Mouse (Mus musculus) hindbrain, embryonic 13.5 days (tissue): Measurements from ENCODE around the gene Fau. TPM values are rescaled to one million over a fixed set of nuclear protein-coding genes. Genes with fewer than 3 reads are reported as not detected.
A peak's percentile ranks its signal among the peaks of the same experiment; 100 is the strongest.

ENCODE experiments used
- ATAC-seq: fragments of 200-750 bp; cut with Nextera tagmentation; 2 replicates; pipeline ENCODE4 v1.8.0; 2017; ENCODE audit warnings: moderate TSS enrichment; ENCODE audit not compliant: low FRiP score
- H3K27ac ChIP-seq: fragments of 300-500 bp; sonication (generic); 2 replicates; pipeline ENCODE4 v1.5.1; 2015; ENCODE audit warnings: inconsistent platforms, mild to moderate bottlenecking, moderate library complexity
- H3K27me3 ChIP-seq: fragments of 300-500 bp; sonication (generic); 2 replicates; pipeline ENCODE4 v1.6.1; 2015; ENCODE audit warnings: mild to moderate bottlenecking, inconsistent platforms
- H3K36me3 ChIP-seq: fragments of 300-500 bp; sonication (generic); 2 replicates; pipeline ENCODE4 v1.6.1; 2015; ENCODE audit warnings: mild to moderate bottlenecking, inconsistent platforms
- H3K4me1 ChIP-seq: fragments of 300-500 bp; sonication (generic); replicated peaks from 2 replicates; pipeline ENCODE4 v1.6.1; 2015; ENCODE audit warnings: inconsistent platforms
- H3K4me2 ChIP-seq: fragments of 300-500 bp; sonication (generic); 2 replicates; pipeline ENCODE4 v1.6.1; 2015; ENCODE audit warnings: inconsistent platforms, mild to moderate bottlenecking, moderate library complexity
- H3K4me3 ChIP-seq: fragments of 300-500 bp; sonication (generic); 2 replicates; pipeline ENCODE4 v1.5.1; 2015; ENCODE audit warnings: mild to moderate bottlenecking, inconsistent platforms
- H3K9ac ChIP-seq: fragments of 300-500 bp; sonication (generic); 2 replicates; pipeline ENCODE4 v1.6.1; 2015; ENCODE audit warnings: mild to moderate bottlenecking, inconsistent platforms
- H3K9me3 ChIP-seq: fragments of 300-500 bp; sonication (generic); 2 replicates; pipeline ENCODE4 v1.6.1; 2016; ENCODE audit warnings: inconsistent platforms
- WGBS: fragments of 180-500 bp; shearing (Covaris S2); methylation state at CpG from one replicate; pipeline ENCODE4 v1.1.7; 2015; 5-methylcytosine and 5-hydroxymethylcytosine counted together
- polyA plus RNA-seq: library from polyadenylated mRNA; unstranded; fragments of >200 nt; fragmentation: Nextera tagmentation; extraction: Ambion mirVana; gene quantifications from 2 replicates; pipeline ENCODE4 v1.2.1, GENCODE M21; 2015

Fau gene
- 648 and 656 TPM in 2 replicates for polyA plus RNA-seq

DNA sequence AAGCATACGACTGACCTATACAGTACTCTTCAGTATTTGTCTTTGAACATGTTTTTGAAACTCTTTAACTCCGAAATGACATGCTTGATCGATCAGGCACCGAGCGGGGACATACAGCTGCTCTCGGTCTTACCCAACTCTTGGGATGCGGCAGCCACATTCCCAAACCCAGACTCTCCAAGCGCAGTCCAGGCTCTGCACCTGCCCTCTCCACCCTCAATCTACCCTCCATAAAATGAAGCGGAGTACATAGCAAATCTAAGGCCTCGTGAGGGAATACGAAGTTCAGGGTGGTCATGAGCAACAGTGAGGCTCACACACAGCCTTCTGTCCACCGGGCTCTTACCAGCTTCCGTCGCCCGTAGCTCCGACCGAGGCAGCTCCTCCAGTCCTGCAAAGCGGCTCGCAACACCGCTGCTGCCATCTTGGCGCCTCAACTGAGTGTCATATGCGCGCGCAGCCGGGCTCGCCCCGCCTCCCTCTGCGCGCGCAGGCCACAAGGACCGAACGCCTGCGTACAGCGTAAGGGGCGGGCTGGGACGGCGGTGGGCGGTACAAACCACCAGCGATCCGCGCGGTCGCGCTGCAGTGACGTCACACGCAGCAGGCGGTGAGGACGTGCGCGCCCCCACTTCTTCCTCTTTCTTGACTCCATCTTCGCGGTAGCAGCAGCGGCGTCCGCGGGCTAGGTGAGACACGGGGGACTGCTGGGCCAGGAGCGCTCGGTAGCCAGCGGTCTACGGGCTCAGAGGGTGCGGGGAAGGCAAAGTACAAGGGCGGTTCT is at the start of gene Fau, which contains the start of gene Mrpl49:
Gene Fau, plus strand, starts transcription at position 532 of the 784 bp plus-strand sequence.
Gene Mrpl49, minus strand, starts transcription at position 473 of the 784 bp plus-strand sequence.
- Histone ChIP-seq H3K27ac (peak within 1 kb of the TSS; percentile 88), H3K27me3 (no peaks in the 10 kb centered on the region), H3K36me3 (peaks cover 43% of the 10 kb centered on the region), H3K4me2 (peak within 1 kb of the TSS; percentile 89), H3K4me1 (peaks cover 36% of the 10 kb centered on the region), H3K9me3 (no peaks in the 10 kb centered on the region), H3K9ac (peak within 1 kb of the TSS; percentile 96), H3K4me3 (peak within 1 kb of the TSS; percentile 81)
- under 1% methylated on average over 63 of the region's 63 CpGs for WGBS
- ATAC-seq = peak; percentile 90

DNA sequence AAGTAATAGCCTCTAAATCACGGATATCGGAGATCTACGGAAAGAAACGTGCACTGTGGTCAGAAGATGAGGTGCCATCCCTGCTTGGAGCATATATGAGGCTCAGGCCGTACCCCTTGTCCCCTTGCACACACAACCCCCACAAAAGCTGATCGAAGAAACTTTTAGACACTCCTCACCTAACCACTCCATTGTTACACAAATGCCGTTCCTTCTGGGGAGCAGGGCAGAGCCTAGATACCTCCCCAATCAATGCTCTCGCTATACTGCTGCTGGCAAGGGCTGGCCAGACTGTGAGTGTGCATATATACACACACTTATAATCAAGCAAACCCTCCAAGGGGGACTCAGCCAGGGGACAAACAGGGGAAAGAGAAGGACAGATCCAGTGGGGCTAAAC is 48.5 kb upstream of the Fau start:
- Histone ChIP-seq H3K27ac (no peak overlapping the region), H3K4me1 (no peaks in the 10 kb centered on the region), H3K9ac (no peak overlapping the region), H3K27me3 (peaks cover 10% of the 10 kb centered on the region), H3K4me3 (no peak overlapping the region), H3K4me2 (no peak overlapping the region), H3K9me3 (no peaks in the 10 kb centered on the region), H3K36me3 (no peaks in the 10 kb centered on the region)
- ATAC-seq = no peak
- 68% methylated on average over 8 of the region's 8 CpGs for WGBS

DNA sequence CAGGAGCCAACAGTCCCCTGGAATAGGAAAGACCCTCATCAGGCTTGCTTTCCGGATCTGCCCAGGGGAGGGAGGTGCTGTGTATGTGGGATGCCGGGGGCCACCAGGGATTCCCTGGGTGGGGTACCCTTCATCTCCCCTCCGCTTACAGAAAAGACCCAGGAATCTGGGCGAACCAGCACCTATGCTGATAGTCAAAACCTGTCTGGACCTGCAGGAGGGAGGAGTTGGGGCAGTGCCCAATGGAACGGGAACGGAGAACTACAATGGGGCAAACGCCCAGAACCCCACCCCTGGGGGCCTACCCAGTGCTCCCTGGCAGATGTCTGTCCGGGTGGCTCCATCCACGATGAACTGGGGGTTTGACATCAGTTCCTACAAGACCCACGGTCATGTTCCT is 44.0 kb upstream of the Fau start:
- no peak for ATAC-seq
- H3K4me2 ChIP-seq = no peak overlapping the region
- H3K9me3 ChIP-seq = no peaks in the 10 kb centered on the region
- WGBS = 89% methylated on average over 10 of the region's 10 CpGs
- H3K4me1 ChIP-seq = peaks cover 22% of the 10 kb centered on the region
- peaks cover 46% of the 10 kb centered on the region for H3K27me3 ChIP-seq
- H3K36me3 ChIP-seq = no peaks in the 10 kb centered on the region
- H3K4me3 ChIP-seq = no peak overlapping the region
- no peak overlapping the region for H3K27ac ChIP-seq
- no peak overlapping the region for H3K9ac ChIP-seq

DNA sequence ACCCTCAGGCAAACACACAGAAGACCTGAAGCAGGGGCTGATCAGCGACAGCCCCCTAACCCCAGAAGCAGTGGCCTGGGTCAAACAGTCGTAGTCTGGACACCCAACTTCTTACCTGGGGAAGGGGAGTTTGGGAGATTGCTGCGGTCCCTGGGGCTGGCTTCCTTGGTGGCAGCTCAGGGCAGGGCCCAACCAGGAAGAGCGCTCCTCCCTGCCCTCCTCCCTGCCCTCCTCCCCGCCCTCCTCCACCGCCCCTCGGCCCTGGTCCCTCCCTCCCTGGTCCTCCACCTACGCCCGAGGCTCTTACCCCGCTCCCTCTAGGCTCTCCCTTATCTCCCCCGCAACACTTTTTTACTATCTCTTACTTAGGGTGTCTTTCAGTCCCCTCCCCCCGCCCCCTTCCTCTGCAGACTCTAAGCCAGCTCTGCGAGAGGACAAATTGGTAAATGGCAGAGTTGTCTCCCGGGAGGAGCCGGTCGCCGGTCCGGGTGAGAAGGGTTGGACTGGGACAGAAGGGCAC is 42.6 kb upstream of the Fau start:
- Histone ChIP-seq H3K27ac (no peak overlapping the region), H3K4me3 (peak overlapping the region; percentile 50), H3K4me2 (peak overlapping the region; percentile 80), H3K9me3 (no peaks in the 10 kb centered on the region), H3K9ac (peak overlapping the region; percentile 76), H3K27me3 (peaks cover 46% of the 10 kb centered on the region), H3K36me3 (no peaks in the 10 kb centered on the region), H3K4me1 (peaks cover 22% of the 10 kb centered on the region)
- peak; percentile 63 for ATAC-seq
- WGBS = under 1% methylated on average over 18 of the region's 18 CpGs

DNA sequence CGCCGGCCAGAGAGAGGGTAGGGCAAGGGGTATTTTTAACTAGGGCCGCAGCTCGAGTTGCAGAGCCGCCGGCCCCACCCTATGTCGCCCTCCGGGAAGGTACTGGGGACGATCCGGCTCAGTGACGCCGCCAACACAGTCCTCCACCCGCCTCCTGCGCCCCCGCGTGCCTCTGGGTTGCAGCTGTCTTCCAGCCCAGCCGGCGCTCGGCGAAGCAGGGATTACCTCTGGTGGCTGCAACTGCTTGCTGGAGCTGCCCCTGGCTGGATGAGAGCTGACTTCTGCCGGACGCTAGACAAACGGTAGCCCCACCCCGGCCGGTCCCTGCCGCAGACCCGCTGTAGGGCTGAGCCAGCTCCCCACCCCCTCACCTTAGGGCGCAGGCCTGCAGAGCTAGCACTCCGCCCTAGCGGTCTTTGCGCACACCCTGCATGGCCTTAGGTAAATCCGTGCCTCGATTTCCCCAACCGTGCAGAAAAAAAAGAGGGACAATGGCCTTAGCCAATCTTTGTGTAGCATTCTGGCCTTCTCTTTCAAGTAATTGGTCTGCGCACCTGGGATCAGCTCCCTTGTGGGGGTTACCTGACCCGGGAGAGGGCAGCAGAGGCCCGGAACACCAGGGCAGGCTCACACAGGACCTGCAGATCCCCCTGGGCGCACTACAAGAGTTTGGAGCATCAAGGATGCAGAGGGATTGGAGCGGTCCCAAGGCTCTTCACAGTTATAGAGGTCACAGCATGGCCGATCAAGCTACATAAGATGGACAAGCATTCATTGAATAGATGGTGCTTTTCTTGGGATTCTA is 41.9 kb upstream of the Fau start, which contains the start of gene Capn1:
Gene Capn1, minus strand, starts transcription at position 387 of the 805 bp plus-strand sequence.
- 3% methylated on average over 38 of the region's 40 CpGs for WGBS
- Histone ChIP-seq H3K4me3 (peak within 1 kb of the TSS; percentile 50), H3K4me1 (peaks cover 22% of the 10 kb centered on the region), H3K9me3 (no peaks in the 10 kb centered on the region), H3K27ac (no peak within 1 kb of the TSS), H3K4me2 (peak within 1 kb of the TSS; percentile 80), H3K27me3 (peaks cover 46% of the 10 kb centered on the region), H3K9ac (peak within 1 kb of the TSS; percentile 76), H3K36me3 (no peaks in the 10 kb centered on the region)
- ATAC-seq = peak; percentile 77

DNA sequence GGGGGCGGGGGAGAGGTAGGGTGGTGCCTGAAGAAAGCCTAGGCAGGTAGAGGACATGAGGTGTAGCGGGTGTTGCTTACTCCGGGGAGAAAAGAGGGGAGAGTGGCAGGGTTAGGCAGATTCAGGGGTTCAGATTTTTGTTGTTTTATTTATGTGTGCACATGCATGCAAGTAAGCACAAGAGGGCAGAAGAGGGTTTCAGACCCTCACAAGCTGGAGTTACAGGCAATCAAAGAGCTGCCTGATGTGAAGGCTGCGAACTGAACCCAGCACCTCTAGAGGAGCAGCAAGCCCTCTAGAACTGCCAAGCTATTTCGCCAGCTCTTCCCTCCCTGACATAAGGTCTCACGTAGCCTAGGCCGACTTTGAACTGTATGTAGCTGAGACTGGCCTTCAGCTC is 41.1 kb upstream of the Fau start:
- no peak for ATAC-seq
- H3K9ac ChIP-seq = 0 out of 2 replicates have a peak overlapping the region, but pooled peaks have one; percentile 6
- no peak overlapping the region for H3K4me2 ChIP-seq
- H3K36me3 ChIP-seq = no peaks in the 10 kb centered on the region
- H3K4me1 ChIP-seq = peaks cover 22% of the 10 kb centered on the region
- no peak overlapping the region for H3K4me3 ChIP-seq
- no peak overlapping the region for H3K27ac ChIP-seq
- H3K27me3 ChIP-seq = peaks cover 46% of the 10 kb centered on the region
- WGBS = 47% methylated on average over 7 of the region's 7 CpGs
- no peaks in the 10 kb centered on the region for H3K9me3 ChIP-seq

DNA sequence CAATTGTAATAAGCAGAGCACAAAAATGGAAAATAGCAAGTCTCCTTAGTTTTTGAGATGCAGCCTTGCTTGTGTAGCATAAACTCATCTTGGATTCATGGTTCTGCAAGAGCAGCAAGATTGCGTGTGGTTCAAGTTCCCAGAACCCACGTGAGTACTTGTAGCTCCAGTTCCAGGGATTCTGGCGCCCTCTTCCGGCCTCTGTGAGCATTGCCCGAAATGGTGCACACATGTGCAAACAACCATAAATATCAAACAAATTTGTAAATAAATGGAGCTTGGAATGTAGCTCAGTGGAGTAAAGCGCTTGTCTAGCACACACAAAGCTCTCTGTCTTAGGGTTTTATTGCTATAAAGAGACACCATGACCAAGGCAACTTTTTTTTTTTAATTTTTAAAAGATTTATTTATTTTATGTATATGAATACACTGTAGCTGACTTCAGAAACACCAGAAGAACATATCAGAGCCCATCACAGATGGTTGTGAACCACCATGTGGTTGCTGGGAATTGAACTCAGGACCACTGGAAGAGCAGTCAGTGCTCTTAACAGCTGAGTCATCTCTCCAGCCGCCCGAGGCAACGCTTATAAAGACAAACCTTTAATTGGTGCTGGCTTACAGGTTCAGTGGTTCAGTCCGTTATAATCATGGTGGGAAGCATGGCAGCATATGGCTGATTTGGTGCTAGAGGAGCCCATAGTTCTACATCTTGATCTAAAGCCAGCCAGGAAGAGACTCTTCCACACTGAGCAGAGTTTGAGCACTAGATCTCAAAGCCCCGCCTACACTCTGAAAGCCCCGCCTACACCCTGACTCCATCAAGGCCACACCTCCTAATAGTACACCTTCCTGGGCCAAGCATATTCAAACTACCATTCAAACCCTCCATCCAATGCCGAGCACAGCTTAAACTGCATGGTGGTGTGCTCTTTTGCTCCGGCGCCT is 39.2 kb upstream of the Fau start:
- Histone ChIP-seq H3K4me1 (peaks cover 22% of the 10 kb centered on the region), H3K36me3 (no peaks in the 10 kb centered on the region), H3K4me3 (no peak overlapping the region), H3K9ac (no peak overlapping the region), H3K27me3 (peaks cover 43% of the 10 kb centered on the region), H3K9me3 (no peaks in the 10 kb centered on the region), H3K4me2 (no peak overlapping the region), H3K27ac (no peak overlapping the region)
- 31% methylated on average over 15 of the region's 15 CpGs for WGBS
- ATAC-seq = no peak

DNA sequence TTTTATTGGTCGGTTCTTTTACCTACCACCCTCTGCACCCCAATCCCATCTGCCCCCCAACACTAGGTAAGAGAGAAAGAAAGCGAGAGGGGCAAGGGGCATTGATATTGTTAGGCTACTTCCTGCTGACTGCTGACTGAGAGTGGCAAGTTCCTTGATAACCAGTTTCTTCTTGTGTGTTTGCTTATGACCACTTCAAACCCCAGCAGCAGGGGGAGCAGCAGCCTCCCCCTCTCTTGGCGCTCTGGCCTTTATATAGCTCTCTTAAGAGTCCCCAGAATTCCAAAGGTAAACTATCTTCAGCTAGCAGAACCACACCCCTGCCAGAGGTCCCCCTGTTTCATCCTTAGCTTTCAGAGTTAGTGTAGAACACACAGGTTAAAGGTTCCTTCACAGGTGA is 37.4 kb upstream of the Fau start:
- Histone ChIP-seq H3K4me2 (no peak overlapping the region), H3K27ac (no peak overlapping the region), H3K36me3 (no peaks in the 10 kb centered on the region), H3K27me3 (peaks cover 24% of the 10 kb centered on the region), H3K4me3 (no peak overlapping the region), H3K4me1 (peaks cover 12% of the 10 kb centered on the region), H3K9me3 (no peaks in the 10 kb centered on the region), H3K9ac (no peak overlapping the region)
- WGBS = 62% methylated on average over 3 of the region's 3 CpGs
- no peak for ATAC-seq

DNA sequence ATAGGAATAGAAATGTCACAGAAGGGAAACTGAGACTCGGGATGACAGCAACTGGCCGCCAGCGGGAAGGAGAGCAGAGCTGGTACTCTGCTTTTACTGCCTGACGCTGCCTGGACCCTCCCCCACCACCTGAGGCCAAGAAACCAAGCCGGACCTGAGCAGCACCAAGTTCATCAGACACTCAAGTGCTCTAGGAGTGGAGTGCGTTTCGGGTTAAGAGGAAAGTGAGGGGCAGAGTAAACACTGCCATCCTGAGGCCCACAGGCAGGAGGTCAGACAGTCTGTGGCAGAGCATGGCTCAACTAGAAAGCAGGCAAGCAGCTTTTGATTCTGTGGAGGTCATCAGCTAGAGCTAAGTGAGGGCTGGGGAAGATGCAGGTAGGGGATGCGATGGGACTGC is 34.6 kb upstream of the Fau start:
- 71% methylated on average over 8 of the region's 8 CpGs for WGBS
- no peak overlapping the region for H3K27ac ChIP-seq

DNA sequence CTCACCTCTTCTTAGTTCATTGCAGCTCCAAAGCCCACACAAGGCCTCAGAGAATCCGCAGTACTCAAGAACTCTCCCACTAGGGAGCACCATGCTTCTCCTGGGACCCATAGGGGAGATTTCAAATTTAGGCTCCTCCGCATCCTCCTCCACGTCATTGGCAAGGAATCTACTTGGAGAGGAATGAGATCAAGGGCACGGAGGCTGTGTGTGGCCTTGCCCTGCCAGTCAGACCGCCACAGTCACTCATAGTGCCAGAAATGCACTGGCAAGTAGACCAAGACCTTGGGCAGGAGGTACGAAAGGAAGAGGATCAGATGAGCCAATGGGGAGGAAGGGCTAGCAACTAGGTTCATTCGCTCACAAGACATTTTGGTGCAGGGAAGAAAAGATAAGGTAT is 33.7 kb upstream of the Fau start:
- H3K9ac ChIP-seq = no peak overlapping the region
- no peak overlapping the region for H3K27ac ChIP-seq
- no peaks in the 10 kb centered on the region for H3K27me3 ChIP-seq
- H3K4me2 ChIP-seq = no peak overlapping the region
- ATAC-seq = no peak
- WGBS = 86% methylated on average over 7 of the region's 7 CpGs
- H3K36me3 ChIP-seq = no peaks in the 10 kb centered on the region
- H3K4me1 ChIP-seq = no peaks in the 10 kb centered on the region
- no peak overlapping the region for H3K4me3 ChIP-seq
- no peaks in the 10 kb centered on the region for H3K9me3 ChIP-seq

More for the DNA sequence above, 34.6 kb upstream of the Fau start:
- ATAC-seq = no peak
- Histone ChIP-seq H3K4me1 (no peaks in the 10 kb centered on the region), H3K4me3 (no peak overlapping the region), H3K9me3 (no peaks in the 10 kb centered on the region), H3K4me2 (no peak overlapping the region), H3K36me3 (no peaks in the 10 kb centered on the region), H3K9ac (no peak overlapping the region), H3K27me3 (no peaks in the 10 kb centered on the region)

DNA sequence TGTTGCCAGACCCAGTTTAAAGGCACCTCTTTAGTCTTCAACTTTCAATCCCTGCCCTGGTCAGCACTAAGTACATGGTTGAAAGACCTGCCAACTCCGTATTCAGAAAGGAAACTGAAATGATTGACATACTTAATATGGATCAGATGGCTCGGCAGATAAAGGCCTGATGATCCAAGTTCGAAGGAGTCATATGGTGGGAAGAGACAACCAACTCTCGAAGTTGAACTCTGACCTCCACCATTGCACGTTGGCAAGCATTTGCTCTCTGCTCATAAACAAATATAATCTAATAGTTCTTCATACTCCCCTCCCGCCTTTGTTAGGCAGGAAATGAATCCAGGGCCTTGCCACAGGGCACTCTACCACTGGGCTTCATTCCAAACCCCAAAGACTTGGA is 28.7 kb upstream of the Fau start:
- Histone ChIP-seq H3K27ac (no peak overlapping the region), H3K9me3 (no peaks in the 10 kb centered on the region), H3K4me1 (no peaks in the 10 kb centered on the region), H3K9ac (no peak overlapping the region), H3K27me3 (no peaks in the 10 kb centered on the region), H3K36me3 (no peaks in the 10 kb centered on the region), H3K4me3 (no peak overlapping the region), H3K4me2 (no peak overlapping the region)
- WGBS = 86% methylated on average over 6 of the region's 6 CpGs
- no peak for ATAC-seq
